Mouse (Mus musculus): Measurements from ENCODE around the gene Sestd1. TPM values are rescaled to one million over a fixed set of nuclear protein-coding genes. Genes with fewer than 3 reads are reported as not detected.

Sestd1 gene
- total and polyA plus RNA-seq, 3 experiments, result not detected

DNA sequence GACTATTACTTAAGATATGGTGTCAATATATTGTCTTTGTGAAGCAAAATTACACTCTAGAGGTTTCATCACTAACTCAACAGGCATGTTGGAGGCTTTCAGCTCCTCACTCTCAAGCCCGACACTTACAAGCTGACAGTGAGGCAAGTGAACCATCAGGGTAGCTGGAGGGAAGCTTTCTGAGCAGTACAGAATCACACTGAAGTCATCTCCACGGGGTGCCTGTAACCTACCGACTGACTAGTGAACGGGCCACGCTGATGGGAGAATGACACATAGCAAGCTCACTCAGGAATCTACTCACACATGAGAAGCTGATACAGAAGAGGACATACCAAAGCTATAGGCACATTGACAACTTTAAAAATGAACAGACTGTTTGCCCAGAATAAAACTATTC, 67.5 kb downstream of the Sestd1 start:
- H3K9ac ChIP-seq (ENCODE audit: control insufficient read depth, low read depth, low read length, poor library complexity, severe bottlenecking), result no peak overlapping the region
- no peak for DNase-seq (ENCODE audit: low read depth, low spot score)
- no peaks in the 10 kb centered on the region for H3K36me3 ChIP-seq (ENCODE audit: control insufficient read depth in 1 of 2, insufficient read depth in 2 of 2, low read length in 2 of 2)
- no peaks in the 10 kb centered on the region for H3K79me2 ChIP-seq (ENCODE audit: control insufficient read depth, insufficient read depth, low read length, poor library complexity)
- no peaks in the 10 kb centered on the region for H3K9me3 ChIP-seq (replicated peaks; ENCODE audit: insufficient read depth, low read length)
- H3K4me1 ChIP-seq (ENCODE audit: control insufficient read depth in 1 of 2, insufficient read depth in 2 of 2, low read length in 2 of 2), result no peaks in the 10 kb centered on the region
- no peak overlapping the region for H3K27ac ChIP-seq (ENCODE audit: control insufficient read depth, low read depth, low read length)
- H3K4me3 ChIP-seq (ENCODE audit: control insufficient read depth in 1 of 2, insufficient read depth in 1 of 2, low read depth in 2 of 2, low read length in 2 of 2), result no peak overlapping the region
- no peaks in the 10 kb centered on the region for H3K27me3 ChIP-seq (ENCODE audit: control insufficient read depth in 1 of 2, insufficient read depth in 2 of 2, low read length in 2 of 2)
- TF ChIP-seq POLR2AphosphoS2 (IDR thresholded peaks at IDR 0.05; ENCODE audit: low read length) (no peak), JUND (IDR thresholded peaks at IDR 0.05; ENCODE audit: low read depth, low read length) (no peak), SMC3 (IDR thresholded peaks at IDR 0.05; ENCODE audit: low read depth, low read length) (no peak), UBTF (IDR thresholded peaks at IDR 0.05; ENCODE audit: borderline replicate concordance, insufficient read depth, low read depth, low read length) (no peak), HCFC1 (IDR thresholded peaks at IDR 0.05; ENCODE audit: low read depth, low read length) (no peak)

- H3K9ac ChIP-seq (ENCODE audit: control insufficient read depth, low read depth, low read length, poor library complexity, severe bottlenecking), result no peak overlapping the region
These were observed 73.4 kb downstream of the Sestd1 start for GRCm38 (mm10) chr2:77206951-77207350.

GRCm38 (mm10) chr2:77203916-77204315, 76.5 kb downstream of the Sestd1 start:
- H3K27ac ChIP-seq (ENCODE audit: control insufficient read depth, low read depth, low read length), result no peak overlapping the region
- H3K9me3 ChIP-seq (replicated peaks; ENCODE audit: insufficient read depth, low read length), result no peaks in the 10 kb centered on the region
- peak in 1 of 3 experiments; percentile 20; a peak in 1 of 6 replicates for TF ChIP-seq CTCF (IDR thresholded peaks at IDR 0.05 in 2 of 3, conservative IDR thresholded peaks at IDR 0.05 in 1 of 3; ENCODE audit: control insufficient read depth in 1 of 3, insufficient read depth in 1 of 3, low read depth in 2 of 3, low read length in 3 of 3, poor library complexity in 1 of 3, severe bottlenecking in 1 of 3)
- no peak for TF ChIP-seq TCF12 (IDR thresholded peaks at IDR 0.05; ENCODE audit: low read depth, low read length)
- peak; percentile 17; the same call in 1 of the 2 replicates for TF ChIP-seq SMC3 (IDR thresholded peaks at IDR 0.05; ENCODE audit: low read depth, low read length)
- peak; percentile 16 for TF ChIP-seq RAD21 (IDR thresholded peaks at IDR 0.05; ENCODE audit: low read depth, low read length)
- no peak overlapping the region for H3K4me3 ChIP-seq (ENCODE audit: control insufficient read depth in 1 of 2, insufficient read depth in 1 of 2, low read depth in 2 of 2, low read length in 2 of 2)
- H3K27me3 ChIP-seq (ENCODE audit: control insufficient read depth in 1 of 2, insufficient read depth in 2 of 2, low read length in 2 of 2), result no peaks in the 10 kb centered on the region
- H3K9ac ChIP-seq (ENCODE audit: control insufficient read depth, low read depth, low read length, poor library complexity, severe bottlenecking), result no peak overlapping the region
- H3K79me2 ChIP-seq (ENCODE audit: control insufficient read depth, insufficient read depth, low read length, poor library complexity), result no peaks in the 10 kb centered on the region
- no peak for DNase-seq (ENCODE audit: low read depth, low spot score)
- no peaks in the 10 kb centered on the region for H3K36me3 ChIP-seq (ENCODE audit: control insufficient read depth in 1 of 2, insufficient read depth in 2 of 2, low read length in 2 of 2)
- no peaks in the 10 kb centered on the region for H3K4me1 ChIP-seq (ENCODE audit: control insufficient read depth in 1 of 2, insufficient read depth in 2 of 2, low read length in 2 of 2)

More at GRCm38 (mm10) chr2:77206951-77207350, 73.4 kb downstream of the Sestd1 start:
- H3K9me3 ChIP-seq (replicated peaks; ENCODE audit: insufficient read depth, low read length), result no peaks in the 10 kb centered on the region
- no peaks in the 10 kb centered on the region for H3K36me3 ChIP-seq (ENCODE audit: control insufficient read depth in 1 of 2, insufficient read depth in 2 of 2, low read length in 2 of 2)
- no peak overlapping the region for H3K4me3 ChIP-seq (ENCODE audit: control insufficient read depth in 1 of 2, insufficient read depth in 1 of 2, low read depth in 2 of 2, low read length in 2 of 2)
- no peaks in the 10 kb centered on the region for H3K79me2 ChIP-seq (ENCODE audit: control insufficient read depth, insufficient read depth, low read length, poor library complexity)
- H3K4me1 ChIP-seq (ENCODE audit: control insufficient read depth in 1 of 2, insufficient read depth in 2 of 2, low read length in 2 of 2), result no peaks in the 10 kb centered on the region
- TF ChIP-seq GABPA (IDR thresholded peaks at IDR 0.05; ENCODE audit: low read depth, low read length) (no peak), MYB (IDR thresholded peaks at IDR 0.05; ENCODE audit: low read depth, low read length) (no peak), ZMIZ1 (IDR thresholded peaks at IDR 0.05; ENCODE audit: low read depth, low read length) (no peak), SMC3 (IDR thresholded peaks at IDR 0.05; ENCODE audit: low read depth, low read length) (no peak), MYC (IDR thresholded peaks at IDR 0.05; ENCODE audit: low read depth, low read length) (no peak), POLR2A (IDR thresholded peaks at IDR 0.05; ENCODE audit: control insufficient read depth in 1 of 2, insufficient read depth in 1 of 2, low read depth in 1 of 2, low read length in 2 of 2, poor library complexity in 1 of 2) (no peak), SIN3A (IDR thresholded peaks at IDR 0.05; ENCODE audit: low read length) (no peak), USF2 (IDR thresholded peaks at IDR 0.05; ENCODE audit: borderline replicate concordance in 1 of 2, insufficient read depth in 1 of 2, low read depth in 1 of 2, low read length in 2 of 2) (no peak), CHD2 (IDR thresholded peaks at IDR 0.05; ENCODE audit: low read length) (no peak), CHD1 (IDR thresholded peaks at IDR 0.05; ENCODE audit: low read depth, low read length) (no peak), EP300 (IDR thresholded peaks at IDR 0.05; ENCODE audit: low read depth in 1 of 2, low read length in 2 of 2) (no peak)
- no peak overlapping the region for H3K27ac ChIP-seq (ENCODE audit: control insufficient read depth, low read depth, low read length)
- DNase-seq (ENCODE audit: low read depth, low spot score), result no peak
- no peaks in the 10 kb centered on the region for H3K27me3 ChIP-seq (ENCODE audit: control insufficient read depth in 1 of 2, insufficient read depth in 2 of 2, low read length in 2 of 2)
